ENCODE assay signal across 1 mouse cellular context in genomic region chr4:132767914-132768876, GRCm38 (mm10).
TF ChIP-seq lines count a peak whose summit lies in the region.

Gene Rpa2, plus strand, starts transcription at chr4:132768332.

TF ChIP-seq in CH12.LX, 34 proteins besides CTCF, POLR2A, EP300 and RAD21 (continued from another document):
- TF ChIP-seq USF1 (IDR thresholded peaks at IDR 0.05; ENCODE audit: low read depth, low read length) (no peak), TCF12 (IDR thresholded peaks at IDR 0.05; ENCODE audit: low read depth, low read length) (peak; percentile 32; the same call in 1 of the 2 replicates), MAX (IDR thresholded peaks at IDR 0.05; ENCODE audit: low read length) (peak; percentile 95), MAFK (IDR thresholded peaks at IDR 0.05; ENCODE audit: insufficient replicate concordance, low read length) (0 out of 2 replicates have a peak, but pooled peaks have one; percentile 7), MXI1 (IDR thresholded peaks at IDR 0.05; ENCODE audit: low read depth, low read length) (peak; percentile 94), PAX5 (IDR thresholded peaks at IDR 0.05; ENCODE audit: low read length) (no peak), SMC3 (IDR thresholded peaks at IDR 0.05; ENCODE audit: low read depth, low read length) (no peak), ZMIZ1 (IDR thresholded peaks at IDR 0.05; ENCODE audit: low read depth, low read length) (peak; percentile 43; the same call in 1 of the 2 replicates), JUN (IDR thresholded peaks at IDR 0.05; ENCODE audit: insufficient read depth, low read depth, low read length) (no peak), SIN3A (IDR thresholded peaks at IDR 0.05; ENCODE audit: low read length) (peak; percentile 97), ETS1 (conservative IDR thresholded peaks at IDR 0.05; ENCODE audit: low read depth, low read length) (no peak; the same call in 1 of the 2 replicates), JUND (conservative IDR thresholded peaks at IDR 0.05; ENCODE audit: low read depth, low read length) (no peak)
